Mouse (Mus musculus) limb, embryonic 11.5 days (tissue): ENCODE data around the gene Gm156. TPM values are rescaled to one million over a fixed set of nuclear protein-coding genes. Genes with fewer than 3 reads are reported as not detected.
"Not testable (repeated sequence)": the region's sequence is repeated elsewhere in the genome, so short reads cannot be mapped to it uniquely, and the experiment has no call there.

Experiments
- ATAC-seq: fragments of 200-750 bp; cut with Nextera tagmentation; 2 replicates; pipeline ENCODE4 v1.8.0; 2017; ENCODE audit warnings: low read depth; ENCODE audit not compliant: insufficient number of reproducible peaks, low FRiP score, low TSS enrichment
- DNase-seq: peaks from one replicate; pipeline ENCODE4 v3.0.0-alpha.2; 2015; ENCODE audit warnings: low spot score
- H3K27ac ChIP-seq: fragments of 300-500 bp; sonication (generic); replicated peaks from 2 replicates; pipeline ENCODE4 v1.5.1; 2014; ENCODE audit warnings: low read depth, mild to moderate bottlenecking, low read length
- H3K27me3 ChIP-seq: fragments of 300-500 bp; sonication (generic); 2 replicates; pipeline ENCODE4 v1.6.1; 2014; ENCODE audit warnings: mild to moderate bottlenecking, low read length, mixed read lengths; ENCODE audit not compliant: control insufficient read depth, insufficient read depth
- H3K36me3 ChIP-seq: fragments of 300-500 bp; sonication (generic); 2 replicates; pipeline ENCODE4 v1.6.1; 2014; ENCODE audit warnings: mild to moderate bottlenecking, low read length, moderate library complexity, mixed read lengths; ENCODE audit not compliant: control insufficient read depth, insufficient read depth
- H3K4me1 ChIP-seq: fragments of 300-500 bp; sonication (generic); 2 replicates; pipeline ENCODE4 v1.6.1; 2014; ENCODE audit warnings: low read length, mixed read lengths; ENCODE audit not compliant: control insufficient read depth, insufficient read depth
- H3K4me2 ChIP-seq: fragments of 300-500 bp; sonication (generic); 2 replicates; pipeline ENCODE4 v1.6.1; 2014; ENCODE audit warnings: low read depth, mild to moderate bottlenecking, moderate library complexity; ENCODE audit not compliant: severe bottlenecking
- H3K4me3 ChIP-seq: fragments of 300-500 bp; sonication (generic); 2 replicates; pipeline ENCODE4 v1.5.1; 2014; ENCODE audit warnings: low read depth, low read length
- H3K9ac ChIP-seq: fragments of 300-500 bp; sonication (generic); 2 replicates; pipeline ENCODE4 v1.6.1; 2014; ENCODE audit warnings: mild to moderate bottlenecking, low read length
- H3K9me3 ChIP-seq: fragments of 300-500 bp; sonication (generic); 2 replicates; pipeline ENCODE4 v1.6.1; 2016; ENCODE audit warnings: low read length; ENCODE audit not compliant: control insufficient read depth
- WGBS: fragments of 180-500 bp; shearing (Covaris S2); extraction: QIAGEN DNeasy Blood & Tissue Kit; methylation state at CpG from one replicate; pipeline ENCODE4 v1.1.7; 2014; 5-methylcytosine and 5-hydroxymethylcytosine counted together
- polyA plus RNA-seq: library from polyadenylated mRNA; unstranded; fragments of >200 nt; fragmentation: Nextera tagmentation; extraction: Ambion mirVana; gene quantifications from 2 replicates; pipeline ENCODE4 v1.2.1, GENCODE M21; 2014

Gene Gm156
- polyA plus RNA-seq = not detected in 2 replicates

DNA sequence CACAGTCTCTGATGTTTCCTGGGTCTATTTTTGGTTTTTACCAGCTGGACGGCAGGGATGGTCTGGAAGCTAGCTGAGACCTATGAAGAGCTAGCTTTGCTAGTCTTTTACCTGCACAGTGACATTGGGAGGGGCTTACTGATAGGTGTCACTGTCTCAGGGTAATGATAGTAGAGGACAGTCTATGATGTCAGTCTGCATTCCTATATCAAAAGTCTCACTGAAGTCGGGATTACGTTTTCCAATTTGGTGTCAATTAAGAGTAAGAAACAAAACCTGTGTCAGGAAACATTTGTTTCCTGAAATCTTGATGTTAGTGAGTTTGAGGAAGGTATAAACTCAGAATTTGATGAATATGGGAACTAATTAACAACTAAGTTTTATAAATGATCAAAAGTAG, at the start of gene Gm156:
Gm156 (minus strand) TSS at position 101 of the 400 bp plus-strand sequence.
- H3K9me3 ChIP-seq, H3K27me3 ChIP-seq, H3K9ac ChIP-seq, DNase-seq, H3K4me1 ChIP-seq, H3K27ac ChIP-seq, H3K4me3 ChIP-seq, ATAC-seq, H3K36me3 ChIP-seq, H3K4me2 ChIP-seq: not testable (repeated sequence)
- 92% methylated on average over 3 of the region's 3 CpGs for WGBS

DNA sequence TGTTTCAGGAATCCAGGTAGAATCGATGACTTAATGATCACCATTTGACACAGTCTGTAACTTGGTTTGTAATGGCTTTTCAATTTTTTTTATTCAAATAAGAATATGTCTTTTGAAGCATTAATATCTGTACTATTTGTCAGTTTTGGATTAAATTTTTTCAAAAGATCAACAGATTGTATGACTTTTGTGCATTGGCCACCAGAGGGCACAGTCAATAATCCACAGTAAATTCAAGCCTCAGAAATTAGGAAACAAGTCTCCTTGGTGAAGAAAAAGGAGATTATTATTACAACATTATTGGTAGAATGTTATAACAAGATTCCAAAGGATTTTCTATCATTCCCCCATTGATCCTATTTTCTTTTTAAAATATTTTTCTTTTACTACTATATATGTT, 41.5 kb upstream of the Gm156 start:
- H3K27me3 ChIP-seq = no peaks in the 10 kb centered on the region
- no peak overlapping the region for H3K27ac ChIP-seq
- H3K4me3 ChIP-seq = no peak overlapping the region
- ATAC-seq = no peak
- 78% methylated on average over 1 of the region's 1 CpGs for WGBS
- no peak for DNase-seq
- no peak overlapping the region for H3K4me2 ChIP-seq
- no peak overlapping the region for H3K9ac ChIP-seq
- H3K4me1 ChIP-seq = no peaks in the 10 kb centered on the region
- peaks cover 3% of the 10 kb centered on the region; the same call in 1 of the 2 replicates for H3K9me3 ChIP-seq
- H3K36me3 ChIP-seq = no peaks in the 10 kb centered on the region

DNA sequence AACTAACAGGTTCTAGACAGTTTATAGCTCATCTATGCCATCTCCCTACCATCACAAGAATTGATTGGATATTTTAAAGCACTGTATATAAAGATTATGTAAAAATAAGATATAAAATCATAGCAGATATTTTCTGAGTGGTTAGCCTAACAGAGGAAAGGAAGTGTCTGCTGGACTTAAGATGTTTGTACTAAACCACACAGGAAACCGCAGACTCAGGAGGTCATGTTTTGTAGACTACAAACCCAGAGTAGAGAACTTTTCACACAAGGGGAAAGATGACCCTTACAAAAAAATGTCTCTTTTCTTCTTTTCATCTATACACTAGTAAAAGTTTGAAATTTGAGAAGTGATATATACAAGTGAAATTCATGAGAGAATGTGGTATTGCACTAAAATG, 39.9 kb upstream of the Gm156 start:
- 80% methylated on average over 1 of the region's 1 CpGs for WGBS
- DNase-seq = no peak
- H3K36me3 ChIP-seq = no peaks in the 10 kb centered on the region
- no peak for ATAC-seq
- no peak overlapping the region for H3K4me3 ChIP-seq
- H3K9me3 ChIP-seq = peaks cover 3% of the 10 kb centered on the region; the same call in 1 of the 2 replicates
- H3K27ac ChIP-seq = no peak overlapping the region
- H3K4me2 ChIP-seq = no peak overlapping the region
- H3K27me3 ChIP-seq = no peaks in the 10 kb centered on the region
- H3K9ac ChIP-seq = no peak overlapping the region
- H3K4me1 ChIP-seq = no peaks in the 10 kb centered on the region

DNA sequence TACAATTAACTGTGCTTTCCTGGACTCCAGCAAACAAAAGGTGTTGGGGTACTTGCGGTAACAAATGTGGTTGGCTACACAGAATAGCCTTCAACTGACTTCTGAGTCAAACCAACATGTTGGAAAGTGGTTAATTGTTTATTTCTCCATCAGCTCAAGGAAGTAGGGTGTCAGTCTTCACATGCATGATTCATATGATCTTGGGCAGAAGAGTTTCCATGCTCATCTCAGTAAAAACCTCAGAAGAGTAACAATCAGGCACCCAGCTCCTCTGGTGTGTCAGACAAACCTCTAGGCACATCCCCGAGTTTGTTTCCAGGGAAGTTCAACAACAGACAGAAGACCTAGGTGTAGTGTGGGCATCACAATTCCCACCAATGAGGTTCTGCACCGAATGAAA, 33.7 kb upstream of the Gm156 start:
- Histone ChIP-seq H3K9ac (no peak overlapping the region), H3K27ac (no peak overlapping the region), H3K4me3 (no peak overlapping the region), H3K4me1 (no peaks in the 10 kb centered on the region), H3K27me3 (no peaks in the 10 kb centered on the region), H3K4me2 (no peak overlapping the region), H3K36me3 (no peaks in the 10 kb centered on the region), H3K9me3 (no peaks in the 10 kb centered on the region; the same call in 1 of the 2 replicates)
- DNase-seq (no peak), ATAC-seq (no peak)
- 68% methylated on average over 3 of the region's 3 CpGs for WGBS

DNA sequence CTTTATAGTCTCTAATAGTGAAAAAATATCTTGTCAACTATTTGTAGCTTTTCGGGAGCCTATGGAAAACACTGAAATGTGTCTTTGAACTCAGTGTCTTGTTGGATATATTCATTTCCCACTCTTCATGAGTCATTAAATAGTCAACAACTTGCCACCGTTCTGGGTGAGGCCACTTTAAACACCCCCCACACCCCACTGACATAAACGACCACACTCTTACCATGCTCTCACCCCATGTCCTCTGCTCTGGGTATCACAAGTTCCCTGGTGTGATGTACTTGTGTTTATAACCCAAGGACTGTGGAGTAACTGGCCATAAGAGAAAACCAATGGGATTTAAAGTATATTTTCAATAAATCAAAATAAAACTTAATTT, 36.4 kb downstream of the Gm156 start:
- DNase-seq (no peak), ATAC-seq (no peak)
- H3K9me3 ChIP-seq = no peaks in the 10 kb centered on the region
- 79% methylated on average over 3 of the region's 3 CpGs for WGBS
- no peak overlapping the region for H3K4me2 ChIP-seq
- no peak overlapping the region for H3K4me3 ChIP-seq
- no peaks in the 10 kb centered on the region for H3K36me3 ChIP-seq
- no peak overlapping the region for H3K27ac ChIP-seq
- no peaks in the 10 kb centered on the region for H3K27me3 ChIP-seq
- no peak overlapping the region for H3K9ac ChIP-seq
- no peaks in the 10 kb centered on the region for H3K4me1 ChIP-seq

DNA sequence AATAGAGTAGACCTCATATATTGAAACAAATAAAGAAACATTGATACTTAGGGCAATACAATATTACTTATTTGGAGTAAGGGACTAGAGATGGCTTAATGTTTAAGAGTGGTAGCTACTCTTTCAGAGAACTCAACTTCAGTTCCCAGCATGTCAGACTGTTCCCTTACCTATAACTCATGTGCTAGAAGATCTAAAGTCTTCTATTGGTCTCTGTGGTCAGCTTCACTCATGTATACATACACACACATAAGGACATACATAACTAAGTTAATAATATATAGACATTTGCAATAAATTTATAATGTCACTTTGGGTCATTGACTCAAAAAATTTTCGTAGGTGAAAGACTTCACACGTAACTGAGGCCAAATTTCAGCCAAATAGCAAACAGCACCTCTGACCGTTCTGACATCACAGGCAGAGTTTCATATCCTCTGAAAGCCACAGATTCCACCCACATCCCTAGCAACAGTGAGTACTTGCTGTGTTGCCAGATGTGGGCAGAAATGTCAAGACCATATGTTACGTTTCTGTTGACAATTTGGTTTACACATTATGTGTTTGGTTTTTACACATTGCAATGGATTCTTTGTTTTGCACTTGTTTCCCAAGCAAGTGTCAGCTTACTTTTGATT, 36.9 kb downstream of the Gm156 start:
- Histone ChIP-seq H3K4me3 (no peak overlapping the region), H3K9ac (no peak overlapping the region), H3K36me3 (no peaks in the 10 kb centered on the region), H3K27ac (no peak overlapping the region), H3K4me2 (no peak overlapping the region), H3K27me3 (no peaks in the 10 kb centered on the region), H3K9me3 (no peaks in the 10 kb centered on the region), H3K4me1 (no peaks in the 10 kb centered on the region)
- no peak for ATAC-seq
- DNase-seq = no peak
- 90% methylated on average over 4 of the region's 4 CpGs for WGBS

DNA sequence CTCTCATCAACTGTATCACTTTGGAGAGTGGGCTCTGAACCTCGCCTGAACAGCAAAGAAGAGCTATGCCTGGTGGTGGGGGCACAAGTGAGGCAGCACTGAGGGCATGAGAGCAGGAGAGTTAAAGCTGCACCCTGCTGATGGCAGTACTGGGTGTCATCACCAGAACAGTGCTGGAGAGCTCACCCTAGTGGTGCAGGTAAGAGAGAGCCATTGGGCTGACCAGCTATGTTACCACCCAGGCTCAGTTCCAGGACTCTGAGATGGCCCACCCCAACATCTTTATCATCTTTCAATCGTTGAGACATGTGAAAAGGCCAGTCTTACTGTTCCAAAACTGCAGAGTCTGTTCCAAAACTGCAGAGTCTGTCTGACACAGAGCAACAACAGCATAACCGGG, 37.9 kb downstream of the Gm156 start:
- 69% methylated on average over 3 of the region's 3 CpGs for WGBS

DNA sequence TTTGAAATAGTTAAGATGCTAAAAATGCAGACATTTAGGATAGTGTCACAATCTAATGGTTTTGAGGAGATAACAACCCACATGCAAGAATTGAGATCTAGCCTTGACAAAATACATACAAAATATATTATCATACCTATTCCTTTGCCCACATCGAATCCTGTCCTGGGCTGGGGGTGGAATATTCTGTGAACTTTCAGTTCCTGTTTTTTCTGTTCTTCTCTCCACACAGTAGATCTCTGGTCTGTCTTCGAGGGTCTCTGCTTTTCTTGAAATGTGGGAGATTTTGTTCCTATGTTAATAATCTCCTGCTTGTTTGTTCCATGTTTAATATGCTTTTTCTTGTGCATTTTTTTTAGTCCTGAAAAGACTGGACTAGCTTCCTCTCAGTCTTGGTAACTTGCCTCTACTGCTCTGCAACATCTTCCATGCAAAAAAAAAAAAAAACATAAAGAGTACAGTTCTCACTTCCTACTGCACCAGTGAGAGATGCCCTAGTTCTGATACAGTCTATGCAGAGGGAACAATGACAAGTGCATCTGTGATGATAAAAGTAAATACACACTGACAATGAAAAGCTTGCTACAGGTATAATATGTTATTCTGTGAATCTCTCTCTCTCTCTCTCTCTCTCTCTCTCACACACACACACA, 43.9 kb downstream of the Gm156 start, which contains the start of gene Klri2:
Klri2 (minus strand) TSS at position 416 of the 653 bp plus-strand sequence.
- no peak within 1 kb of the TSS for H3K27ac ChIP-seq
- no peaks in the 10 kb centered on the region for H3K4me1 ChIP-seq
- H3K9me3 ChIP-seq = no peaks in the 10 kb centered on the region
- H3K4me2 ChIP-seq = no peak within 1 kb of the TSS
- DNase-seq = no peak
- H3K9ac ChIP-seq = no peak within 1 kb of the TSS
- H3K27me3 ChIP-seq = no peaks in the 10 kb centered on the region
- ATAC-seq = no peak
- H3K36me3 ChIP-seq = no peaks in the 10 kb centered on the region
- 79% methylated on average over 2 of the region's 2 CpGs for WGBS
- H3K4me3 ChIP-seq = no peak within 1 kb of the TSS

More for the DNA sequence above, 37.9 kb downstream of the Gm156 start:
- Histone ChIP-seq H3K36me3 (no peaks in the 10 kb centered on the region), H3K9ac (no peak overlapping the region), H3K9me3 (no peaks in the 10 kb centered on the region), H3K27ac (no peak overlapping the region), H3K27me3 (no peaks in the 10 kb centered on the region), H3K4me1 (no peaks in the 10 kb centered on the region), H3K4me2 (no peak overlapping the region), H3K4me3 (no peak overlapping the region)
- DNase-seq = no peak
- no peak for ATAC-seq
